In the genomic region with DNA sequence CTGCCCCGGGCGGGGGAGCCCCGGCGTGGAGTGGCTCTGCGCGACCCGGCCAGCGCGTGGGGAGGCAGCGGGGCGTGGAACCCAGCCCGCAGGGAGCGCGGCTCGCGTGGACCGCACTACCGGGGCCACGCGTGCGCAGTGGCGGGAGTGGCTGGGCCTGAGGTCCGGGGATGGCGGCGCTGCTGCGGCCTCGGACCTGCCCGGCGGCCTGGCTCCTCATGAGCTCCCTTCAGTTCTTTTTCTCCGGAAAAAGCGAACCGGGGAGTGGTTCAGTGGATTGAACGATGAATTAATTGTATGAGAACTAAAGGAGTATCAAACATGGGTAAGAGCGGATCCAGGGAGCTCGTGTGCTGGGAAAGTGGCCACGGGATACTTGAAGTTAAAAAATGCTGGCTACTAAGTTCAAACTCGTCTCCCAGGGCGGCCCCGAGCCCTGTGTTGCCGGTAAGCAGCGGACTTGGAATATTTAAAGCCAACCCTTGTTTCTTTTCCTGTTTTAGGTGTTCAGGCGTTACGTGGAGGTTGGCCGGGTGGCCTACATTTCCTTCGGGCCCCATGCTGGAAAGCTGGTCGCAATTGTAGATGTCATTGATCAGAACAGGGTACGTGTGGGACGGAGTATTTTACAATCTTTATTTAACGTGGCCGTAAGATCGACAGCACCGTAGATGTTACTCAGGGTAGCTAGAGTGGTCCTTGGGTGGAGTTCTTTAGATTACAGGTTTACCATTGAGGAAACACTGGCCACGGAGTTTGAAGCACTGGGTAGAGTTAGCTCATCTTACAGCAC, we compare ENCODE assay signal across 8 mouse cellular contexts. TPM values are rescaled to one million over a fixed set of nuclear protein-coding genes. Genes with fewer than 3 reads are reported as not detected.
DNase-seq lines count a peak whose midpoint lies in the region; ATAC-seq and TF ChIP-seq lines count a peak whose summit lies in the region.

No protein-coding gene starts in this region.

- no peaks in the 10 kb centered on the region for H3K27me3 ChIP-seq in heart, adult 2 months (ENCODE audit: control insufficient read depth, insufficient read depth, low read length)
- H3K27me3 ChIP-seq in C2C12 (ENCODE audit: control insufficient read depth, insufficient read depth, insufficient read length) = no peaks in the 10 kb centered on the region
- H3K27me3 ChIP-seq in forebrain, embryonic 11.5 days (ENCODE audit: control insufficient read depth, insufficient read depth, low read length) = no peaks in the 10 kb centered on the region
- no peaks in the 10 kb centered on the region for H3K27me3 ChIP-seq in liver, embryonic 13.5 days

- peaks cover 17% of the 10 kb centered on the region for H3K79me3 ChIP-seq in C2C12 (ENCODE audit: low read depth)

- peak overlapping the region; percentile 97 for H3ac ChIP-seq in C2C12 (ENCODE audit: control insufficient read depth, insufficient read length, low read depth)

- WGBS in heart, adult 2 months = under 1% methylated on average over 53 of the region's 53 CpGs
- WGBS in forebrain, embryonic 11.5 days = 2% methylated on average over 53 of the region's 53 CpGs
- WGBS in liver, embryonic 13.5 days (ENCODE audit: insufficient replicate concordance) = under 1% methylated on average over 53 of the region's 53 CpGs

- H3K9ac ChIP-seq in heart, adult 2 months (ENCODE audit: low read depth, low read length) = peak overlapping the region; percentile 99
- H3K9ac ChIP-seq in forebrain, embryonic 11.5 days (ENCODE audit: low read length) = peak overlapping the region; percentile 95
- peak overlapping the region; percentile 90 for H3K9ac ChIP-seq in liver, embryonic 13.5 days

- H3K9me3 ChIP-seq in forebrain, embryonic 11.5 days (ENCODE audit: control insufficient read depth, low read length) = no peaks in the 10 kb centered on the region
- H3K9me3 ChIP-seq in liver, embryonic 13.5 days (replicated peaks) = 0 out of 2 replicates have a peak, but pooled peaks cover 2% of the 10 kb centered on the region

- ATAC-seq in forebrain, embryonic 11.5 days (replicated peaks; ENCODE audit: low FRiP score) = peak; percentile 78
- ATAC-seq in liver, embryonic 13.5 days (ENCODE audit: low read depth) = peak; percentile 68

- H3K4me1 ChIP-seq in heart, adult 2 months (ENCODE audit: control insufficient read depth, insufficient read depth, low read length) = peaks cover 3% of the 10 kb centered on the region
- peaks cover 10% of the 10 kb centered on the region; the same call in 1 of the 2 replicates for H3K4me1 ChIP-seq in forebrain, embryonic 11.5 days (replicated peaks; ENCODE audit: control insufficient read depth, insufficient read depth, low read length)
- peaks cover 86% of the 10 kb centered on the region for H3K4me1 ChIP-seq in liver, embryonic 13.5 days (replicated peaks)

- TF ChIP-seq CTCF in heart, adult 2 months (IDR thresholded peaks at IDR 0.05) = no peak
- TF ChIP-seq CTCF in C2C12 (IDR thresholded peaks at IDR 0.05; ENCODE audit: control insufficient read depth, insufficient read depth, insufficient read length) = no peak

- peaks cover 4% of the 10 kb centered on the region for H3K36me3 ChIP-seq in heart, adult 2 months (ENCODE audit: control insufficient read depth, insufficient read depth, low read length)
- peaks cover 42% of the 10 kb centered on the region for H3K36me3 ChIP-seq in C2C12 (ENCODE audit: control insufficient read depth, insufficient read depth)
- peaks cover 27% of the 10 kb centered on the region for H3K36me3 ChIP-seq in forebrain, embryonic 11.5 days (ENCODE audit: control insufficient read depth, insufficient read depth, low read length)
- H3K36me3 ChIP-seq in liver, embryonic 13.5 days = peaks cover 46% of the 10 kb centered on the region

- 0 out of 2 replicates have a peak, but pooled peaks cover 1% of the 10 kb centered on the region for H3K79me2 ChIP-seq in heart, adult 2 months (replicated peaks; ENCODE audit: control insufficient read depth, insufficient read depth, low read length)
- peaks cover 33% of the 10 kb centered on the region for H3K79me2 ChIP-seq in C2C12 (ENCODE audit: control insufficient read depth, insufficient read depth)

- peak overlapping the region; percentile 83 for H3K27ac ChIP-seq in heart, adult 2 months
- peak overlapping the region; percentile 64 for H3K27ac ChIP-seq in forebrain, embryonic 11.5 days (ENCODE audit: low read depth, low read length)
- peak overlapping the region; percentile 87 for H3K27ac ChIP-seq in liver, embryonic 13.5 days

- H3K4me2 ChIP-seq in forebrain, embryonic 11.5 days (ENCODE audit: low read depth, low read length, severe bottlenecking) = peak overlapping the region; percentile 97
- H3K4me2 ChIP-seq in liver, embryonic 13.5 days = peak overlapping the region; percentile 88

- peak overlapping the region; percentile 58 for H3K4me3 ChIP-seq in heart, adult 2 months
- peak overlapping the region; percentile 93 for H3K4me3 ChIP-seq in C2C12 (ENCODE audit: insufficient read depth, poor library complexity, severe bottlenecking)
- H3K4me3 ChIP-seq in forebrain, embryonic 11.5 days (ENCODE audit: low read depth, low read length) = peak overlapping the region; percentile 85
- H3K4me3 ChIP-seq in liver, embryonic 13.5 days (replicated peaks) = peak overlapping the region; percentile 86

- intact Hi-C loops in heart, adult 2 months (cut with DNase I) = loop anchor here (2.0 to 10.0 kb wide), 3 partner anchors 75 to 883 kb away; no protein-coding TSS in a partner anchor
- intact Hi-C loops in left cerebral cortex, postnatal 4 days (cut with DNase I) = loop anchor here (5.0 kb wide), 1 partner anchor 134 kb away; no protein-coding TSS in a partner anchor

- DNase-seq in heart, adult 2 months = no peak
- DNase-seq in heart, adult 18-20 months = no peak
- no peak for DNase-seq in forebrain, embryonic 11.5 days (ENCODE audit: low spot score)
- no peak for DNase-seq in liver, embryonic 13.5 days
- DNase-seq in ovary, postnatal 10 days (ENCODE audit: low spot score) = no peak
- no peak for DNase-seq in urinary bladder, postnatal 36 days (ENCODE audit: low spot score in 2 of 2)
- no peak for DNase-seq in left cerebral cortex, postnatal 4 days

- TF ChIP-seq EP300 in heart, adult 2 months (IDR thresholded peaks at IDR 0.05; ENCODE audit: insufficient read depth, low read depth, low read length) = no peak

- no peak for TF ChIP-seq POLR2A in heart, adult 2 months (IDR thresholded peaks at IDR 0.05; ENCODE audit: insufficient read depth, low read depth, low read length)

TF ChIP-seq in C2C12, 6 proteins besides CTCF, POLR2A, EP300 and RAD21:
- no peak for TF ChIP-seq MAX (IDR thresholded peaks at IDR 0.05)
- no peak for TF ChIP-seq MYOD1 (IDR thresholded peaks at IDR 0.05; ENCODE audit: control insufficient read depth, insufficient read length, low read depth)
- no peak for TF ChIP-seq FOSL1 (IDR thresholded peaks at IDR 0.05; ENCODE audit: insufficient read depth, low read length, poor library complexity, severe bottlenecking)
- no peak for TF ChIP-seq MYOG (IDR thresholded peaks at IDR 0.05; ENCODE audit: control insufficient read depth, extremely low read depth, insufficient read length)
- no peak for TF ChIP-seq CEBPB (IDR thresholded peaks at IDR 0.05; ENCODE audit: low read depth)

RNA-seq across cellular contexts. Expression of a gene that starts 0.5 kb away (rescaled TPM):
- 100 to 1,000 TPM; 251 to 299 TPM for total RNA-seq in heart, adult 2 months (2021)
- polyA plus RNA-seq in heart, adult 2 months (2012; rRNA removed) = 206 and 222 TPM in 2 replicates
- 100 to 1,000 TPM; 310 to 313 TPM for total RNA-seq in heart, adult 18-20 months (2021)
- polyA plus RNA-seq in C2C12 (2012; fragmentation: generic; extraction: Trizol) = 1,443 TPM
- polyA plus RNA-seq in forebrain, embryonic 11.5 days (2014; fragmentation: Nextera tagmentation; extraction: Ambion mirVana) = 772 and 838 TPM in 2 replicates
- polyA plus RNA-seq in liver, embryonic 13.5 days (2015; fragmentation: Nextera tagmentation; extraction: Ambion mirVana) = 604 and 678 TPM in 2 replicates
- total RNA-seq in left cerebral cortex, postnatal 4 days (2021) = 100 to 1,000 TPM; 423 to 424 TPM

RNA-seq across cellular contexts. Expression of a gene that starts 32.2 kb away (rescaled TPM):
- under 1 TPM in 1 of 2 experiments, not detected in 1; 0.07 TPM for total RNA-seq in heart, adult 2 months (2021)
- polyA plus RNA-seq in heart, adult 2 months (2012; rRNA removed) = 0.23 and 0.26 TPM in 2 replicates
- not detected for total RNA-seq in heart, adult 18-20 months (2021)
- polyA plus RNA-seq in C2C12 (2012; fragmentation: generic; extraction: Trizol) = 0.02 TPM
- polyA plus RNA-seq in forebrain, embryonic 11.5 days (2014; fragmentation: Nextera tagmentation; extraction: Ambion mirVana) = 0.32 TPM in 1 of 2 replicates, not detected in the other
- 0.07 and 0.09 TPM in 2 replicates for polyA plus RNA-seq in liver, embryonic 13.5 days (2015; fragmentation: Nextera tagmentation; extraction: Ambion mirVana)
- 1 to 10 TPM; 5.4 to 5.6 TPM for total RNA-seq in left cerebral cortex, postnatal 4 days (2021)
